Mouse (Mus musculus) limb, embryonic 11.5 days (tissue): Measurements from ENCODE around the gene 6430571L13Rik. TPM values are rescaled to one million over a fixed set of nuclear protein-coding genes. Genes with fewer than 3 reads are reported as not detected.

Experiments used
- ATAC-seq: fragments of 200-750 bp; cut with Nextera tagmentation; 2 replicates; pipeline ENCODE4 v1.8.0; 2017; ENCODE audit warnings: low read depth; ENCODE audit not compliant: insufficient number of reproducible peaks, low FRiP score, low TSS enrichment
- DNase-seq: peaks from one replicate; pipeline ENCODE4 v3.0.0-alpha.2; 2015; ENCODE audit warnings: low spot score
- H3K27ac ChIP-seq: fragments of 300-500 bp; sonication (generic); replicated peaks from 2 replicates; pipeline ENCODE4 v1.5.1; 2014; ENCODE audit warnings: low read depth, mild to moderate bottlenecking, low read length
- H3K27me3 ChIP-seq: fragments of 300-500 bp; sonication (generic); 2 replicates; pipeline ENCODE4 v1.6.1; 2014; ENCODE audit warnings: mild to moderate bottlenecking, low read length, mixed read lengths; ENCODE audit not compliant: control insufficient read depth, insufficient read depth
- H3K36me3 ChIP-seq: fragments of 300-500 bp; sonication (generic); 2 replicates; pipeline ENCODE4 v1.6.1; 2014; ENCODE audit warnings: mild to moderate bottlenecking, low read length, moderate library complexity, mixed read lengths; ENCODE audit not compliant: control insufficient read depth, insufficient read depth
- H3K4me1 ChIP-seq: fragments of 300-500 bp; sonication (generic); 2 replicates; pipeline ENCODE4 v1.6.1; 2014; ENCODE audit warnings: low read length, mixed read lengths; ENCODE audit not compliant: control insufficient read depth, insufficient read depth
- H3K4me2 ChIP-seq: fragments of 300-500 bp; sonication (generic); 2 replicates; pipeline ENCODE4 v1.6.1; 2014; ENCODE audit warnings: low read depth, mild to moderate bottlenecking, moderate library complexity; ENCODE audit not compliant: severe bottlenecking
- H3K4me3 ChIP-seq: fragments of 300-500 bp; sonication (generic); 2 replicates; pipeline ENCODE4 v1.5.1; 2014; ENCODE audit warnings: low read depth, low read length
- H3K9ac ChIP-seq: fragments of 300-500 bp; sonication (generic); 2 replicates; pipeline ENCODE4 v1.6.1; 2014; ENCODE audit warnings: mild to moderate bottlenecking, low read length
- H3K9me3 ChIP-seq: fragments of 300-500 bp; sonication (generic); 2 replicates; pipeline ENCODE4 v1.6.1; 2016; ENCODE audit warnings: low read length; ENCODE audit not compliant: control insufficient read depth
- WGBS: fragments of 180-500 bp; shearing (Covaris S2); extraction: QIAGEN DNeasy Blood & Tissue Kit; methylation state at CpG from one replicate; pipeline ENCODE4 v1.1.7; 2014; 5-methylcytosine and 5-hydroxymethylcytosine counted together
- polyA plus RNA-seq: library from polyadenylated mRNA; unstranded; fragments of >200 nt; fragmentation: Nextera tagmentation; extraction: Ambion mirVana; gene quantifications from 2 replicates; pipeline ENCODE4 v1.2.1, GENCODE M21; 2014

6430571L13Rik gene
- polyA plus RNA-seq, 1 experiment from 2014 or later, result 0.73 TPM

GRCm38 (mm10) chr9:107386722-107387121 is 46.3 kb downstream of the 6430571L13Rik start:
- Histone ChIP-seq H3K9me3 (no peaks in the 10 kb centered on the region), H3K4me2 (no peak overlapping the region), H3K9ac (no peak overlapping the region), H3K27ac (no peak overlapping the region), H3K36me3 (no peaks in the 10 kb centered on the region), H3K4me1 (0 out of 2 replicates have a peak, but pooled peaks cover 2% of the 10 kb centered on the region), H3K4me3 (no peak overlapping the region), H3K27me3 (peaks cover 35% of the 10 kb centered on the region)
- DNase-seq (no peak), ATAC-seq (no peak)
- 61% methylated on average over 3 of the region's 3 CpGs for WGBS

- 90% methylated on average over 3 of the region's 3 CpGs for WGBS
- Histone ChIP-seq H3K36me3 (no peaks in the 10 kb centered on the region), H3K4me2 (no peak overlapping the region), H3K27me3 (peaks cover 25% of the 10 kb centered on the region), H3K27ac (no peak overlapping the region), H3K4me1 (0 out of 2 replicates have a peak, but pooled peaks cover 2% of the 10 kb centered on the region), H3K9me3 (no peaks in the 10 kb centered on the region), H3K4me3 (no peak overlapping the region), H3K9ac (no peak overlapping the region)
- no peak for ATAC-seq
- no peak for DNase-seq
Measured at GRCm38 (mm10) chr9:107387708-107388107, 47.3 kb downstream of the 6430571L13Rik start.

- no peak for DNase-seq
- H3K4me3 ChIP-seq, result no peak overlapping the region
- H3K4me1 ChIP-seq, result 0 out of 2 replicates have a peak, but pooled peaks cover 2% of the 10 kb centered on the region
- no peak overlapping the region for H3K9ac ChIP-seq
- 62% methylated on average over 2 of the region's 2 CpGs for WGBS
- peaks cover 20% of the 10 kb centered on the region for H3K27me3 ChIP-seq
- no peaks in the 10 kb centered on the region for H3K9me3 ChIP-seq
- H3K4me2 ChIP-seq, result no peak overlapping the region
- ATAC-seq, result no peak
- H3K27ac ChIP-seq, result no peak overlapping the region
- no peaks in the 10 kb centered on the region for H3K36me3 ChIP-seq
Measured at GRCm38 (mm10) chr9:107388263-107388662, 47.9 kb downstream of the 6430571L13Rik start.

GRCm38 (mm10) chr9:107396397-107396796 is 56.0 kb downstream of the 6430571L13Rik start:
- Histone ChIP-seq H3K9ac (no peak overlapping the region), H3K4me1 (peaks cover 5% of the 10 kb centered on the region; the same call in 1 of the 2 replicates), H3K36me3 (no peaks in the 10 kb centered on the region), H3K9me3 (no peaks in the 10 kb centered on the region), H3K4me3 (no peak overlapping the region), H3K4me2 (no peak overlapping the region), H3K27ac (no peak overlapping the region), H3K27me3 (peaks cover 44% of the 10 kb centered on the region)
- DNase-seq (no peak), ATAC-seq (no peak)
- WGBS, result 38% methylated on average over 4 of the region's 4 CpGs

GRCm38 (mm10) chr9:107398968-107399367 is 58.6 kb downstream of the 6430571L13Rik start:
- peak overlapping the region; percentile 100 for H3K4me2 ChIP-seq
- H3K27me3 ChIP-seq, result peaks cover 65% of the 10 kb centered on the region
- H3K9ac ChIP-seq, result no peak overlapping the region
- peak overlapping the region; percentile 56; the same call in 1 of the 2 replicates for H3K4me3 ChIP-seq
- WGBS, result 32% methylated on average over 11 of the region's 11 CpGs
- DNase-seq (no peak), ATAC-seq (no peak)
- no peaks in the 10 kb centered on the region for H3K36me3 ChIP-seq
- H3K27ac ChIP-seq, result no peak overlapping the region
- H3K4me1 ChIP-seq, result peaks cover 5% of the 10 kb centered on the region; the same call in 1 of the 2 replicates
- no peaks in the 10 kb centered on the region for H3K9me3 ChIP-seq

GRCm38 (mm10) chr9:107399491-107399971 is 59.1 kb downstream of the 6430571L13Rik start, which contains the start of gene Cacna2d2:
TSS of gene Cacna2d2 (plus strand) at chr9:107399612.
- WGBS, result under 1% methylated on average over 51 of the region's 54 CpGs
- peak within 1 kb of the TSS; percentile 100 for H3K4me2 ChIP-seq
- no peaks in the 10 kb centered on the region for H3K9me3 ChIP-seq
- ATAC-seq (peak; percentile 53; the same call in 1 of the 2 replicates), DNase-seq (peak; percentile 78)
- no peaks in the 10 kb centered on the region for H3K36me3 ChIP-seq
- peak within 1 kb of the TSS; percentile 56 for H3K9ac ChIP-seq
- H3K27me3 ChIP-seq, result peaks cover 65% of the 10 kb centered on the region
- H3K27ac ChIP-seq, result no peak within 1 kb of the TSS
- peaks cover 5% of the 10 kb centered on the region; the same call in 1 of the 2 replicates for H3K4me1 ChIP-seq
- peak within 1 kb of the TSS; percentile 56 for H3K4me3 ChIP-seq

- Histone ChIP-seq H3K27ac (no peak overlapping the region), H3K9ac (peak overlapping the region; percentile 56), H3K4me3 (peak overlapping the region; percentile 56), H3K4me2 (peak overlapping the region; percentile 100), H3K27me3 (peaks cover 65% of the 10 kb centered on the region), H3K9me3 (no peaks in the 10 kb centered on the region), H3K4me1 (peaks cover 5% of the 10 kb centered on the region; the same call in 1 of the 2 replicates), H3K36me3 (no peaks in the 10 kb centered on the region)
- DNase-seq, result peak; percentile 52
- WGBS, result under 1% methylated on average over 42 of the region's 45 CpGs
- peak; percentile 49 for ATAC-seq
Measured at GRCm38 (mm10) chr9:107400060-107400511, 59.7 kb downstream of the 6430571L13Rik start.

- Histone ChIP-seq H3K27ac (no peak overlapping the region), H3K9ac (no peak overlapping the region), H3K4me1 (peaks cover 5% of the 10 kb centered on the region; the same call in 1 of the 2 replicates)
Measured at GRCm38 (mm10) chr9:107400666-107401285, 60.4 kb downstream of the 6430571L13Rik start.

More at GRCm38 (mm10) chr9:107400666-107401285, 60.4 kb downstream of the 6430571L13Rik start:
- H3K36me3 ChIP-seq, result no peaks in the 10 kb centered on the region
- H3K9me3 ChIP-seq, result no peaks in the 10 kb centered on the region
- H3K4me2 ChIP-seq, result peak overlapping the region; percentile 100
- H3K4me3 ChIP-seq, result peak overlapping the region; percentile 56
- H3K27me3 ChIP-seq, result peaks cover 65% of the 10 kb centered on the region
- ATAC-seq, result no peak
- WGBS, result 8% methylated on average over 13 of the region's 13 CpGs
- DNase-seq, result no peak
